Mouse (Mus musculus) thymus, adult 2 months (tissue): ENCODE data around the gene Senp6.

Experiments
- CTCF ChIP-seq: fragments of 200-500 bp; IDR thresholded peaks from 2 replicates; pipeline ENCODE4 v1.5.1; 2012; ENCODE audit warnings: mild to moderate bottlenecking, control low read depth, low read length, moderate library complexity, borderline replicate concordance; ENCODE audit not compliant: control insufficient read depth, poor library complexity, insufficient read depth; ENCODE audit errors: extremely low read depth
- POLR2A ChIP-seq: fragments of 200-500 bp; IDR thresholded peaks from 2 replicates; pipeline ENCODE4 v1.6.1; 2012; ENCODE audit warnings: mild to moderate bottlenecking, low read length, control low read depth, moderate library complexity; ENCODE audit not compliant: control insufficient read depth, poor library complexity, insufficient read depth; ENCODE audit errors: extremely low read depth

GRCm38 (mm10) chr9:80157840-80158465 is 91.2 kb downstream of the Senp6 start:
- no peak for TF ChIP-seq CTCF
- TF ChIP-seq POLR2A = no peak
